Mouse (Mus musculus) c-Kit-negative CD71-positive TER-119-positive erythroid progenitor cells, embryonic 14.5 days (primary cell): Measurements from ENCODE around the gene Myh11.
"Not testable (repeated sequence)": the region's sequence is repeated elsewhere in the genome, so short reads cannot be mapped to it uniquely, and the experiment has no call there.

Experiments used
- DNase-seq: peaks from one replicate; pipeline ENCODE4 v3.0.0-alpha.2; 2013; ENCODE audit warnings: low read depth, low spot score

Gene Myh11

DNA sequence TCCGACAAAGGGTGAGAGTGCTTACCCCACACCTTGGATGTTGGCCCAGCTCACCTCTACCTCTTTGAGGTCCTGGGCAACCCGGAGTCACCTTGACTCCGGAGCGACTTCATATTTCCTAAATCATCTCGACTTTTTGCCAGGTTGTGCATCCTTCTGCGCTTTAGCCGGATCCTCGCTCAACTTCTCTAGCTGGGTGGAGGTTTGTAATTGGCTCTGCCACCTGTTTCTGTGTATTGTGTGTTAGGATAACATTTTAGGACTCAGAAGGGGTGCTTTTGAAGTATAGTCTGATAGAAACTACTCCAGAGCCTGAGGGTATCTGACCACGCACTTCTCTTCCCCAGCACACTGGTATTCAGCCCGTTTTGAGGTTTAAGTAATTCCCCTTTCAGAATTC lies 127.4 kb downstream of the Myh11 start:
- peak; percentile 38 for DNase-seq

DNA sequence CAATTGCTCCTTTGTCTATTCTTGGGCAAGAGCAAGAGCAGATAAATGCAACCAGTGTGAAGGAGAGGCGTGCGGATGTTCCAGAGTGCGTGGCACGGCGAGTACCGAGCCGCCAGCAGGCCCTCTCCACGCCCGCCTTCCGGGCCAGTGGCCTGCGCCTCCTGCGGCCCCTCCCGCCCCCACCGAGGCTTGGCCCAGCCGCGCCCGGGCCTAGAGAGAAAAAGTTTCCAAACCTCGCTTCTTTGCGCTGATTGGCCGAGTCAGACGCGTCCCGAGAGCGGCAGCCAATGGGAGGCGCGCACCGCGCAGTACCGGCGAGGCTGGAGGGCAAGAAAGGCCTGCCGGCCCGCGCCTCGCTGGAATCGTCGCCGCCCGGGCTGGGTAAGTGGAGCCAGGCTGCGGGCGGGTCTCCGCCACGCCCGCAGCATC lies 128.2 kb downstream of the Myh11 start, which contains the start of the genes Nde1 and Marf1:
Nde1 (plus strand) TSS at position 288 of the 429 bp plus-strand sequence.
Marf1 (minus strand) TSS at position 364 of the 429 bp plus-strand sequence.
- DNase-seq, result peak; percentile 92

GRCm38 (mm10) chr16:14160941-14161340 lies 130.2 kb downstream of the Myh11 start:
- DNase-seq, result no peak

GRCm38 (mm10) chr16:14159746-14160131 lies 131.4 kb downstream of the Myh11 start:
- DNase-seq, result peak; percentile 72

DNA sequence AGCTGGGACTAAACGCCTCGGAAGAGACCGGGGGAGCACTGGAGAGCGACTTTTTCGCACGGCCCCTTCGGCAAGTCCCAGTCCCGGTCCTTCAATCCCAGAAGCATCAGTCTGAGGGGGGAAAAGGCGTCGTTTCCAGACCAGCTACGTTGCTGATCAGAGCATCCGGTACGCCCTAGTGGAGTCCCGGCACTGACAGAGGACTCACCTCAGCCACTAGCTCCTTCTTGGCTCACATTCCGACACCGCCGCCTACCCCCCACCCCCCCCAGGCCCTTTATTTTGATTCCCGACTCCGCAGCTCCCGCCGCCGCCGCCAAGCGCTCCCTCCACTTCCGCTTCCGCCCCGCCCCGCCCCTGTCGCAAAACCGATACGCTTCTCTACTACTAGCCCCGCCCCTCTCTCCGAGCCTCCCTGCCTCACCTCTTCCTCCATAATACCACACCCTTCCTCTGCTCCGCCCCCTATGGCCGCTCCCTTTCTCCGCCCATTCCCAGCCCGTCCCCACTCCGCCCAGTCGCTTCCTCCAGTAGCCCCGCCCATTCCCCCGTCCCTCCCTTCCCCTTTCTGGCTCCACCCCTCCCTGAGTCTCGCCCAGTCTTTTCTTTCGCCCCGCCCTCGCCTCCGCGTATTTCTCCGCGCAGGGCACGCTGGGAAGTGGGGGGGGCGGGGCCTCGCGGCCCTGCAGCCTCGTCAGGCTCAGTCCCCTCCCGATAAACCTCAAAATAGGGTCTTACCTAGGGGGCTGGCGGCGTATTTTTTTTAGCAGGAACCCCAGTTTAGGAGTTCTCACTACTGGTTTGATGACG lies 132.0 kb downstream of the Myh11 start:
- peak; percentile 99 for DNase-seq

DNA sequence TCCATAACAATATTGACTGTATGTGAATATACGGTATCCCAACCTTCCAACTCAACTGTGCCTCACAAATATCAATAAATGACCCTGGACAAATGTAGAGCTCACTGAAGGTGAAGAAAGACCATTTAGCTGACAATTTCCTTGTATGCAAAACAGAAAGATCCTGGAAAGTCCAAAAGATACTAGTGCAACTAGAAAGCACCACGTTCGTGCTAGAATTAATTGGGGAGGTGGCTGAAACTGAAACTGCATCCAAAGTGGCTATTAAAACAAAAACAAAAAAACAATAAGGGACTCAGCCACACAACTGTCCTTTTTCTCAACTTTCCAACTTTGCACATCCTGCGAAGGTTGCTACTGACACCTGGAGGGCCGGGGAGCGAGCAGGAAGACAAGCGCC lies 132.6 kb downstream of the Myh11 start:
- DNase-seq, result no peak

DNA sequence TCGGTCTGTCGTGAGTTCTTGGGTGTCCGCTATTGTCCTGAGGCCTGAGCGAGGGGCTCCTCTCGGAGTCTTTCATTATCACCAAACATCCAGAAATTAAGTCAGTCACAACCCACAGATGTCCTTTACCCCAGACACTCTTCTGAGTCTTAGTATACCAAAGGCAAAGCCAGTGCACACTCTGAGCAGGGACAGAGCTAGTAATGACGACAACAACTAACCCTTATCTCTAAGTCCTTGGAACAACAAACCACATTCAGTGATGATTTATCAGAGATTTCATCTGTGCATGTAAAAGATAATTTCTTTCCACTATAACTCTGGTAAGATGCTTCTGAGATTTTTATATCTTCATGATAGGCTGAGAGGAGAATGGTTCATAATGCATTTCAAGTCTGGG lies 134.9 kb downstream of the Myh11 start:
- DNase-seq, result no peak

DNA sequence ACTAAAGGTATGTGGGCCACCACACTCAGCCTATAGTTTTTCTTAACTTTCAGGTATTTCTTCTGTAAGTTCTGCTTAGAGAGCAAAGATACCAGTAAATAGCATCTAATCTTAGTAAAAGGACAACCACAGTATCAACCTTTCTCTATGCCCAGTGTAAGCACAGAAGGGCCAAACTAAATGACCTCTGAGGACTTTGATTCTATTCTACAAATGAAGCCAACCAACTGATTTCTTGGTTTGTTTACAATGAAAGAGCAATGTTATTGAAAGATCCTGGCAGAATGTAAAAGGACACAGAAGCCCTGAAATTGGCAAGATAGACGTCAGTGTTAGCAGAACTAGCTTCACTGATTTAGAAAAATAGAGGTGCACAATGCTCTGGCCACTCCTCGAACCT lies 135.5 kb downstream of the Myh11 start:
- DNase-seq, result not testable (repeated sequence)

- no peak for DNase-seq
Observed at GRCm38 (mm10) chr16:14151718-14152117, 139.5 kb downstream of the Myh11 start.

DNA sequence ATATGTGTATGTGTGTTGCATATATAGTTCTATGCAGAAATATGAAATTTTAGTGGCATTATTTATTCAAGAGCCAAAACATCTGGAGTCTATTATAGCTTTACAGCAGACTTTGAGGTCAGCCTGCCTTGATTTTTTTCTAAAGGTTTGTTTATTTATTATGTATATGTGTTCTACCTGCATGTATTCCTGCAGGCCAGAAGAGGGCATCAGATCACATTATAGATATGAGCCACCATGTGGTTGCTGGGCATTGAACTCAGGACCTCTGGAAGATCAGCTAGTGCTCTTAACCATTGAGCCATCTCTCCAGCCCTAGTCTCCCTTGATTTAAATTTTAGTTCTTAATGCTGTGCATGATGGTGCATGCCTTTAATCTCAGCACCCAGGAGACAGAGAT lies 143.5 kb downstream of the Myh11 start:
- no peak for DNase-seq
